Mouse (Mus musculus) A20 (cell line): ENCODE data around the gene Poc1b.
"Not testable (repeated sequence)": the region's sequence is repeated elsewhere in the genome, so short reads cannot be mapped to it uniquely, and the experiment has no call there.

Source experiments
- DNase-seq: peaks from one replicate; pipeline ENCODE4 v3.0.0-alpha.2; 2011; ENCODE audit warnings: low read depth, low spot score

Poc1b gene

DNA sequence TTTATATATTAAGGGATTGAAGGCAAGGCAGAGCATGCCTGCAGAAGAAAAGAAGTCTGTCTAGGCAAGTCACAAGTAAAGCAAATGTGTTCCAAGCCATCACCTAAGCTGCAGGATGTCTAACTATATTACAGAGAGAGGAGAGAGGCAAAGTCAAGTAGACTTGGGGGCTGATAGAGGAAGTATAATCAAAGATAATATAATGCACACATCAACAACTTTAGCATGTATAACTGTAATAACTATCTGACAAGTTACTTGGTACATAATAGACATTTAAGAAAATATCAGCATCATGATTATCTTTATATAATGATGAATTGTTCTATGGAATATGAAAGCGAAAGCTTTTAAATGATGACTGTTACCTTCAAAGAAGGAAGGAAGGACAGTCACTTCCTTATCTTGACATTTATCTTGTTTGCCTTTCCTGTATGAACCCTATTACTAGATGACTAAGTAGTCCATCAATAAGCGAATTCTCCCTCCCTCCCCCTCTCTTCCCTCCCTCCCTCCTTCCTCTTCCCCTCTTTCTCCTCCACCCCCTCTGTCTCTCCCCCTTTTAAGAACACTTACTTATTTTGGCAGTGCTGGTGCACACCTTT lies 87.7 kb downstream of the Poc1b start:
- DNase-seq = peak; percentile 42

DNA sequence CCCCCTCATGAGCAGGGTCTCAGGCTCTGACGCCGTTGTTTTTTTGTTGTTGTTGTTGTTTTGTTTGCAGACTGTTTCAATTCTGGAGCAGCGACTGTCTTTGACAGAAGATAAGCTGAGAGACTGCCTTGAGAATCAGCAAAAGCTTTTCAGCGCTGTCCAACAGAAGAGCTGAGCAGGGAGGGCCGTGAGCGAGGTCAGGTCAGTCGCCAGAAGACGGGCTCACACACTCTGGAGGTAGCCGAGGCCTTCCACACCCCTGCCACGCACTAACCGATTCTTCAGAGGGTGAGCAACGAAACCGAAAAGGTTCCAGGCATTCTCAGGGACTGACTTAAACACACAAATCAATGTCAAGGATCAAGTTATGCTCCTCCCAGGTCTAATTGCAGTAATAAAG lies 89.7 kb downstream of the Poc1b start:
- no peak for DNase-seq

DNA sequence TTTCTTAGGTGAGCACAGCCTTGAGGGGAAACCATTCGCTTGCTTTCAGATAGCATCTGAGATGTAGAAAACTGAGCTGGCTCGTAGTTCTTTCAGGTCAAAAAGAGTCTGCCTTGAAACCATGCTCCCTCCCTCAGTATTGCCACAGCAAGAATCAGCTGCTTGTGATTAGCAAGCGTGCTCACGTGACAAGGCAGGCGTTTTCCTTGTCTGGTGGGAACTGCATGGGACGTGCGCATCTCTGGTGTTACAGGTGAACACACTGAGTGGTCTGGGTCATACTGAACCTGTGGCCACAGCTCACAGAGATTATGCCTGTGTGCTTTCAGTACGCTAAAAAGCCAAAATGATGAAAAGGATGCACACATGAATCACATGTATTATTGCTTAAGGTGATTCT lies 90.3 kb downstream of the Poc1b start:
- DNase-seq = no peak

DNA sequence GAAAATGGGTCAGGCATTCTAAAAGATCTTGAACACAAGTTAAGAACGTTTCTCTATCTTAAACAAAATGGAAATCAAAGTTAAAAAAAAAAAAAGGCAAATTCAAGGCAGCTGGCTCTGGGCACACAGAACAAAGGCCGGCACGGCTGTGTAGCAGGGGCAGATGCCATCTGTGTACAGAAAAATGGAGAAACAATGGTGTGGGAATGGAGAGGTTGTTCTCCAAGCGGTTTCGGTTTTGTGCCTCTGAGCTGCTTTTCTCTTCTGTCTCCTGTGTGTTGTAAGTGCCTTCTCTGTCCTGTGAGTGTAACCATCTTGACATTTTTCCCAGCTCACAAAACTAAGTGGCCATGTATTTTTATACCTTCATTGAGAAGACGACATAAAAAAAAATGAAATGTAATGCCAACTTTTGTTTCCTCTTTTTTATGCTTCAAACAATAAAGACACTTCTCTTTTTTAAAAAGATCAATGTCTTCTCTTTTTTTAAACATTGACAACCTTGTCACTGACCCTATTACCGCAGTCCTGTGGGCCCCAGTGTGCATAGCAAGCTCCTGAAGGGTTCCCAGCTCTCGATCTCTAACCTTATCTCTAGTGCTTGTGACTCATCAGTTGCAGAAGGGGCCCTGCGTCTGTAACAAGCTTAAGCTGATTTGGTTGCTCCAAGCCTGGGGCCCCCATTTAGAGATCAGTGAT lies 90.9 kb downstream of the Poc1b start:
- peak; percentile 82 for DNase-seq

DNA sequence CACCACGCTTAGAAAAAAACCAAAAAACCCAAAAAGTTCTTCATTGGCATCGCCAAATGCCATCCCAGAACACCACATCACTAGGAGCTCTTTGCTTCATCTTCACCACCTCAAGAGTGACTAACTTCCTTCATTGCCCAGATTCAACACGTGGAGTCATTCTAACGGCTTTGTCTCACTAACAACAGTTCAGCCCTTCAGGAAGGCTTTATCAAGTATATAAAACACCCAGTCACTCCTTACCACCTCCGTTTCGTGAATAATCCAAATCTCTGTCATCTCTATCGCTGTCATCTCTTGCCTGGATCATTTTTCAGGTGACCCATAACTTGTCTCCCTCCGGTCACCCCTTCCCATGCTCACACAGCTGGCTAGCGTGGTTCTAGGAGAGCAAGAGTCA lies 92.1 kb downstream of the Poc1b start:
- no peak for DNase-seq

DNA sequence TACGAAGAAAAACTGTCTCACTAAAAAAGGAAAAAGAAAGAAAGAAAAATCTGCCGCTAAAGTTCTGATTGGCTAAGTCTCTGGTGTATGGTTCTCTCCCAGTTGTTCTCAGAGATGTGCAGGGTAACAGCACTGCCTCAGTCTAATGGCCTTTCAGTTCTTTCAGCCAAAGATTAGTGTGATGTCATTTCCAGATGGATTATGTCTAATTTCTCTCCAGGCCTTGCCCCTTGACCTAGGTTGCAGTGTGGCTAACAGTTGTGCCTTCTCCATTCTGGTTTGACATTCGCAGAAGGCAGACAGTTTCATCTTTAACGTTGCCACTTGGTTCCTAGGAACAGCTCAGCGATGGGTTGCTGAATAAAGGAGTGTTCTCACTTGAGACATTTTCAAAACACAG lies 94.1 kb downstream of the Poc1b start:
- DNase-seq = no peak

DNA sequence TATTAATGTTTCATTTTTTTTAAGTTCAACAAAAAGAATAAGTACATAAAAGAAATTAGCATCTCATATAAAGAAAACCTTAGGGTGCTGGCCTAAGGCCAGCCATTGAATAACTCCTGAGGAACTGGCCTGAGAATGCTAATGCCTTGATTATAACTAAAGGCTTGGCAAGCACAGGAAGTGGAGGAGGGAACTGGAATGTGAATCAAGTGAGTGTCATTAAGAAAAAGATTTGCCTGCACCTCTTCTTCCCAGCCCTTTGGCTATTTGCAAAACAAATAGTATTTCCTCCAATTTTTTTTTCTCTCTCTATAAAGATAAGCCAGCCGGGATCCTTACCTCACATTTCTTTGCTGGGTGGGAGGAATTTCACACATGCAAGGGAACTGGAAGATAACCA lies 95.0 kb downstream of the Poc1b start:
- DNase-seq = no peak

DNA sequence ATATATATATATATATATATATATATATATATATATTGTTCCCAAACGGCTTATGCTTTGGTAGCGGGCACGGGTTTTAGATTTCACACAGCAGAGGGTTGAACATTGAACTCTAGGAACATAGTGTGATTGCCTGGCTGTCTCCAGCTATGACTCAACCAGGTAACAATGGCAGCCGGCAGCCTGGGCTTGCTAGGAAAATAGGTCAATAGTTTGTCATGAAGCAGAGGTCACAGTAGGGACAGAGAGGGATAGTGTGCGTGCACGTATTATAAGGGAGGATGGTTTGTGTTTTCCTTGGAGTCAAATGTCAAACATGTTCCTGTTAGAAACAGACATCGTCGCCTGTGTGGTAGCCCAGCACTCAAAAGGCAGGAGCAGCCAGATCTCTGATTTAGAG lies 95.5 kb downstream of the Poc1b start:
- DNase-seq = no peak

DNA sequence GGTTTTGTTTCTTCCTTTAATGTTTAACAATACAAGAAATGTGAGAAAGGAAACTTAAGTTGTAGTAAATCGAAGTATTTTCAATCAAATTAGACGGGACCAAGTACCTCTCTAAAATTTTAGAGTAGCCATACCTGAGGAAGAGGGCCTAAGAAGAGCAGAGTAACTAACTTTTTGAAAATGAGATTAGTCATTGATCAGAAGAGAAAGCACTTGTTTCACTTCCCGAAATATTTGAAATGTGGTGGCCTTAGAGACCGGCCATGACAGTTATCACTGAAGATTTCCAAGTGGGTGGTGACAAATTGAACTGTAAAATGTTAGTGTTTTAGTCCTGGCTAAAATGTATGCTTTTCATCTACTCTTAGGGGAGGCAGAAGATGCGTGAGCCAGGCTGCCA lies 96.3 kb downstream of the Poc1b start:
- peak; percentile 37 for DNase-seq

DNA sequence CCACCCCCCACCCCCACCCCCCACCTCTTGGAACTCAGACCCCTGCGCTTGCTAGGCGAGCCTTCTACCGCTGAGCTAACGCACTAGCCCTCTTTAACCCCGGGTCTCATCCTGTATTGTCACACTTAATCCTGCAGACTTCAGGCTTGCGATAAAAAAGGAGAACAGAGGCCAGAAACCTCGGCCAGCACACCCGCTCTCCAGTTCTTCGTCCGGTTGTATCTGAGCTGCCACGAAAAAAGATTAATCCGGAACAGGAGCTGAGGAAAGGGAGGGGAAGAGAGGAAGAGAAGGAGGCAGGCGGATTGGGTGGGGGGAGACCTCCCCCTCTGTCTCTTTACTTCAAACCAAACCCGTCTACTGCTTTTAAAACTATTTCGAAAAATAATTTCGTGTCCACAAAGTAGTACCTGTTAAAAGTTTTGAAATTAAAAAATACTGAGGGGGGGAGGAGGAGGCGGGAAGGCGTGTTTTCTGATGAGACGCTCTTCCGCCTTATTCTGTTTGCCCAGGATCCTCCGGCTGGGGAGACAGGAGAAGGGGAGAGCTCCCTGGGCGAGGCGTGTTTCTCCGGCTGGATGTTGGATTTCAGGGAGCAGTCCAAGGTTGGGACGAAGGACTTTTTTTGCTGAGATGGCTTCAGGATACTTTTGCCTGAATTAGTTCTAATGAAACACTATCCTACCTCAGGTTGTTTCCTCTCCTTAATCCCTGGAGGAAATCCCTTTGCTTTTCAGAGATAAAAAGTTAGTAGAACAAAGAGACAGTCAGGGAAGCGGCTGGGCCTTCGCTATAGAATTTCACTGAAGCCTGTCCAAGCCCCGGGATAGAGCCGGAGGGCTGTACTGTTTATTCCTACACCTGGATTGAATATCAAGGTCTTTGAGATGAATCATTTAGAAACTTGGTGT lies 97.0 kb downstream of the Poc1b start:
- peak; percentile 12 for DNase-seq

DNA sequence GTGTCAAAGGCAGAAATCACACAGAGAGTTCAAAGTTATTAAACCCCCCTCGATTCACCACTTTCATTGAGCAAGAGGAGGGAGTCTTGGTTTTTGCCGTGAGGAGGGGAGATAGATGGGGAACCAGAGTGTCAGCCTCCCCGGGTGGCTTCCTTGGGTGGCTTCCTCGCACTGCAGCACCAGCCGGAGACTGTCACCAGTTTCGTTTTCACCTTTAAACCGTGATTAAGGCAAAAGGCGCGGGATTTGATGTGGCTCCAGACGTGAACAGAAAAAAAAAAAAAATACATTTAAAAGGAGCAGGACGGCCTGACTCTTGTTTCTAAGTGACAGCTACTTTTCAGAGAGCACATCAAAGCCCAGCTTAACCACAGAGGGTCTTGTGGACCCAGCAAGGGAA lies 97.7 kb downstream of the Poc1b start:
- DNase-seq = peak; percentile 83

DNA sequence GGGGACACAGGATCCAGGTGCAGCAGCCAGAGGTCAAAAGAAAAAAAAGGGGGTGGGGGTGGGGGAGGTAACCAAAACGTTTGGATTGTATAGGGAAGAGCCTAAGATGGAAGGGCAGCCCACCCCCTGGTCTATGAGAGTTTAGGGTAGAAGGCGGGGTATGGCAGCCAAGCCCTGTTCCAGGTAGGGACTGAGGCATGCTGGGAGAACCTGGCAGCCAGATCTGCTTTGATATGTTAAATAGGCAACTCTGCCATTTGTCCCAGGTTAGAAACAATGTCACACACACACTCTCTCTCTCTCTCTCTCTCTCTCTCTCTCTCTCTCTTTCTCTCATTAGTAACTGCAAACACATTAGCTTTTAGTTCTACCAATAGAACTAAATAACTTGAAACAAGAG lies 100.3 kb downstream of the Poc1b start:
- DNase-seq = no peak

DNA sequence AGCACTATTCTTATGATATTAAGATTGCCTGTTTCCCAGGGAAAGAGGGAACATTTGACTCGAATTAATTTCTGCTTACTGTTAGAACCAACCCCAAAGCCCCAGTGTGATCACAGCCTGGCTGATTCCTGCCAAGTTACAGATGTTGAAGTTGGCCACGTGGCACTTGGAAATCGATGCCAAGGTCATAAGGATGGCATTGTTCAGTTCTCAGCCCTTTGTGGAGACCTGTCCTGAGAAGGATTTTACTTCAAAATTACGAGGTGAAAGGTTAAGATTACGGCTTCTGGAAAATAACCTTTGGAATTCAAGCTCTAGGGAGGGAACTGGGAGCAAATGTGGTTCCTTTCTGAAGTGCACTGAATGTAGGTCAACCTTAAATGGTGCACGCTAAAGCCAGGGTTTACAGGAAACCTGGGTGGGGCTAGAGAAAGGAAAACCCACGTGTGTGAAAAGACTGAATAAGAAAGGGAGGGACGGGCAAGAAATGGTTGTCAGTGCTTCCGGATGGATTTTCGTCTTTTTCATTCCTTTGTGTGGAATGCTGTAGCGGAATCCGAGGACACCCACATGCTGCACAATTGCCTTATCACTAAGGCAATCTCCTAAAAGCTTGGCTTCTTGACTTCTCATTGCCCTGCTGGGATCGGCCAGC lies 102.4 kb downstream of the Poc1b start:
- no peak for DNase-seq

DNA sequence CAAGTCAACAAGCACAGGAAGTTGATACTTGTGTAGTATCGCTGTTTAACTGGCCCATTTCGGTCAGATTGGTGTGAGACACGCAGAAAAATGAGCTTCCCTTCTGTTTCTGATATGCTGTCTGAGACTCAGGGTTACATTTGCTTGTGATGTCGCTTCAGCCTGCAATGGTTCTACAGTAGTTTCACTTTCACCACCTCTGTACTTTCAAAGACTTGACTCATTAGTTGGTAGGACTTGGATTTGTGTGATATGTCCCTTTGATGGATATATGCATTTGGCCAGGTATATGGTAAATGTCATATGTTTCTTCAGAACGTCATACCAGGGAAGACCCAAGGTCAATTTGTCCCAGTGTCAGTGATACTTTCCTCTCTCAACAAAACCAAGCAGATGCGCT lies 104.2 kb downstream of the Poc1b start:
- no peak for DNase-seq

DNA sequence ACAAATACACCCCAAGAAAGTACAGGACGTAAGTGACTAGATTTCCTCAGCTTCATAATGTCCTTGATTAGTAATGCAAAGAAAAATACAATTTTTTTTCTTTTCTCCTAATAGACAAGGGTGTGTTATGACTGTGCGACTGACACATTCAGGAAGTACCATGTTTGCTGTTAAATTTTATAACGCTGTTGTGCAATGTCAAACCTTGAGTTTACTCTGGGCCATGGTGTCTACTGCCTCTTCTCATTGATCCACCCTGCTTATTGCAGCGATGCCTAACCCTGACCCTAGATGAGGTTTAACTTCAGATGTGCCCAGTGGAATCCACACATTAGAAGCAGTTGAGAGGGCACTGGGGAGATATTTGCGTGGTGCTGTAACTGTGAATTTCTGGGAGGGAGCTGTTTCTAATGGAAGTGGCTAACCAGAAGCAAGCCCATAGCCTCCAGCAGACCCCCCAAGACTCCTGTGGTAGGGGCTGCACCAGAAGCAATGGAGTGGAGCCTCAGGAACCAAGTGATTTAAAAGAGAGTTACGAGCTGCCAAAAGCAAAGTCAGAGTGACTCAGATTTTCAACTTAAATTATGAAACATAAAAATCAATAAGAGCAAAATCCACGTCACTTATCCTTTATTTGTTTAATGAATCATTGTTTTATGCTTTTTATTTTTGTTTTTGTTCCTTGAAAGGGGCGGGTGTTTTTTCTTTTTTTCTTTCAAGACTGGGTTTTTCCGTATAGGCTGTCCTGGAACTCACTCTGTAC lies 104.8 kb downstream of the Poc1b start:
- no peak for DNase-seq

DNA sequence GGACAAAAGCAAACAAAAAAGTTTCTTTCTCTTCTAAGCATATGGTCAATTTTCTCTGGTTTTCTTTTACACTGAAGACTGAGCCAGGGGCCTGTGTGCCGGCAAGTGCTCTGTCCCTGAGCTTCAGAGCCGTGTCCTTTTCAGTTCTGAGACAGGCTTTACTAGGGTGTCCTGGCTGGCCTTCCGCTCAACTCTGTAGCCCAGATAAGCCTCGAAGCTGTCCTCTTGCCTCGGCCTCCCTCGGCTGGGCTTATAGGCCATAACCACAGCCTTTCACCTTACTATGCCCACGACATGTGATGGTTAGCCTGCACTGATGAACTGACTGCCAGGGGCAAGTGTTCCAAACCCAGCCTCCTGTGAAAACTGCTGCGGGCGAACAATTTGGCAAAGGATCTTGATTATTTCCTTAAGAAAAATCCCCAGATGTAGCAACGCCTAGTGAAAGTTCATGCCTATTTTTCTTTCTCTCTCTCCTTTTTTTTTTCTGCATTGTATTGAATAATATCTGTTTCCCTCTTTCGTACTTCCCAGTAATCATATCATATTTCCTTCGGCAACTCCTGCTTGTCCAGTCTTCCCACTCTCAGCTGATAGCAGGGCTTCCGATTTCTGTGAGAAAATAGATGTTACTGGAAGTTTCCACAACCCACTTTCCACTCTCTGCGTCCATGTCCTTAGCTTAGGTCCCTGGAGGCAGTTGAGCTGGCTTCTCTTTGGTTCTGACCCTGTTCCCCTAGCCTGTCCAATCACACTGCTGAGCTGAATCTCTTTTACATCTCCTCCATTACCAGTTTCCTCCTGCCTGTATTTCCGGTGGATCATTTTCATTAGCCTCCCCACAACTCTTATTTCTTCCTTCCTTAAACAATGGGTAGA lies 107.8 kb downstream of the Poc1b start:
- no peak for DNase-seq

DNA sequence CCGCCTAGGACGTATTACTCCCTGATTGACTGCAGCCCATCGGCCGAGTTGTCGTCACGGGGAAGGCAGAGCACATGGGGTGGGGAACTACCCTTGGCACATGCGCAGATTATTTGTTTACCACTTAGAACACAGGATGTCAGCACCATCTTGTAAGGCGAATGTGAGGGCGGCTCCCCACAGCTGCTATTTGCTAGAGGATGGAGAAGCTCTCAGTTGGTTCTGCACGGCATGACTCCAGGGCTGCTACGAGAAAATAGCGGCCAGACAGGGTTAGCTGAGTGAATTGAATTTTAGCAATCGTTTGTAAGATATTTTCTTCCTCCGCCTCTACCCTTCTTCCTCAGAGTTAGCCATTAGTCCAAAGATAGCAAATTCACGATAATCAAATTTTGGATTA lies 109.7 kb downstream of the Poc1b start:
- not testable (repeated sequence) for DNase-seq

DNA sequence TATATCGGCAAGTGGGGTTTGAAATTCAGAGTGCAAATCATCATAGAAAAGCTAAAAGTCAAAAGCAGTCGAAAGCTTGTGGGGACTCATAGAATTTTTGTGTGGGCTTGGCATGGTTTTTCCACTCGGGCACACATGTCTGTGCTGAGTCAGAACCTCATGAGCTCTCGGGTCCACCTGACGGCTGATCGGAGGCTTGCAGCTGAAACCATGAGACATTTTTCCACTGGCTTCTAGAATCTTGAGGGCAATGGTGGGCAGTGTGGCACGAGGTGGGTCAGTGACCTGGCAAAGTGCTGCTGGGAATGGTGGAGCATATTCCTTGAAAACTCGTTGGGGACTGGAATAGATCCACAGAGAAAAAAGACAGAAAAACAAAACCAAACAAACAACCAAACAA lies 114.7 kb downstream of the Poc1b start:
- DNase-seq = no peak

DNA sequence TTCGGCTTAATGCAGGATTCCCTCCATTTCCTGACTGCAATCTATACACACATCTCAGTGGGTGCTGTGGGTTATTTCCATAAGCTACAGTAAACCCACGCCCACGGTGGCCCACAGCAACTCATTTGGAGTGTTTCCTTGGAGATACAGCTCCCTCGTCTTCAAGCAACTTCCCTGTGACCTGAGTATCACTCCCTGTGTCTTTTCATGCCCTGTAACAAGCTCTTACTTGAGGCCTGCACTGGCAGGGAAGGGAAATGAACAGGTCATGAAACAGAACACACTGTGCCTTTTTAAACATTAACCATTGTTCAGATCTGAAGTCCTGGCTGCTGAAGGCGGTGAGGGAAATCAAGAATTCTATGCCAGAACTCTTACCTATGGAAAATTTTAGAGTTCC lies 115.9 kb downstream of the Poc1b start:
- DNase-seq = no peak

DNA sequence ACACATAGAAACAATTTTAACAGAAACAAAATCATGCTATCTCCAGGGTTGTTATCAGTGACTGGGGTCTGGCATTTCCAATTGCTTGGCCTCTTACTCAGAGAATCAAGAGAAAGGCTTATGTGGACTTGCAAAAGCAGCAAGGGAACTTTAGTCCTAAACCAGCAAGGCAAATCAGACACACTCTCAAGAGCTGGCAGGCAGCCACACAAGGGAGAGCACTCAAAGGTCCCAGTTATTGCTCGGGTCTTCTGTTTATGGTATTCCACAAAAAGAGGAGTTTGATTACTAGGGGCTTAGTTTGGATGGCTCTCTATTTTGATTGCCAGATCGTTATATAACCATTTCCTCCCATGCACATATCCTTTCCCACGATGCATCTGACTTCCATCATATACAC lies 117.4 kb downstream of the Poc1b start:
- no peak for DNase-seq
